Mouse (Mus musculus) thymus, postnatal 10 days (tissue): ENCODE measurements around the gene Zxdc.

Experiments
- DNase-seq, 2 experiments: peaks; one replicate each; pipeline ENCODE4 v3.0.0; 2021; ENCODE audit warnings: low spot score in 2 of 2

The Zxdc gene

DNA sequence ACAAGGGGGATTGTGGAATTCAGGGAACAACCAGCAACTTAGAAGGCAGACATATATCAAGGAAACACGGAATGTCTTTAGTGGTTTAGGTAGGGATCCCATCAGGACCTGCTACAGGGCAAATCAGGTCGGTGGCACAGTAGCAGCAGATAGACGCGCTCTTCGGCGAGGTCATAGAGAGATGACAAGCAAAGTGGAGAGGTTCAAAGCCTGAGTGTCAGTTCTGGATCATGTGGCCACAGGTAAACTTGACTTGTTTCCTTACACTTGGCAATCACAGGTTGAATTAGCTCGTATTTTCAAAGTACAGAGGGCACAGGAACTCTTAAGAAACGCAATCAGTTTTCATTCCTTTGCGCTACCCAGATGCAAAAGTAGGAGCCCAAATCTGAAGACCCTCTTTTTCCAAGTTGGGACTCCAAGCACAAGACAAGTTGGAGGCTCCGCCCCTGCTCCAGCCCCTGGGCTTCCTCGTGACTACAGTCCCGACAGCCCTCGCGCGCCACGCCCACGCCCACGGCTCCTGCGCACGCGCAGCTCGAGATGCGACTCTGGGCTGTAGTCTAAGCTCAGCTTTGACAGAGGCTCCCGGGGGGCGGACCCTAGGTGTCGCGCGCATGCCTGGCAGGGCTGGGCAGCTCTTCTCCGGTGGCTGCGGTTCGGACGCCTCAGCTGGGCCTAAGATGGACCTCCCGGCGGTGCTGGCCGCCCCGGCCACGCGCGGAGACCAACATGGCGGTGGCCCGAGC is at the start of gene Zxdc:
Gene Zxdc (plus strand): TSS at position 517 of the 749 bp plus-strand sequence.
- DNase-seq, result peak; percentile 98

DNA sequence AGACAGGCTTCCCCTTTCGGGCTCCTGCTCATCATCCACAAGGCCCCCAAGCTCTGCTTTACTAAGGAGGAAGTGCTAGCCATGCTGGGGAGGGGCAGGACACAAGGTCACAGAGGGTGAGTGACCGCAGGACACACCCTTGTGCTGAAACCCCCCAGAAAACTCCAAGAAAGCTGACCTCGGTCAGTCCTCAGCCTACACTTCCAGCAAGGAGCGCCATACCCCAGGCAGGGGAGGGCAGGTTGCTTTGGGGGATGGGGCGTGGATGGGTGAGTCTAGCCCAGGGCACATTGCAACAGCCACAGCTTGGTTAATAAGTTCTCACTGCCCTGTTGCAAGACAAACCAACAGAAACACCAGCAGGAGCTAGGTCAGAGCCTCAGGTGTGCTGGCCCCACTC is 48.9 kb upstream of the Zxdc start:
- no peak for DNase-seq

GRCm38 (mm10) chr6:90321811-90322210 is 47.5 kb upstream of the Zxdc start:
- no peak for DNase-seq

DNA sequence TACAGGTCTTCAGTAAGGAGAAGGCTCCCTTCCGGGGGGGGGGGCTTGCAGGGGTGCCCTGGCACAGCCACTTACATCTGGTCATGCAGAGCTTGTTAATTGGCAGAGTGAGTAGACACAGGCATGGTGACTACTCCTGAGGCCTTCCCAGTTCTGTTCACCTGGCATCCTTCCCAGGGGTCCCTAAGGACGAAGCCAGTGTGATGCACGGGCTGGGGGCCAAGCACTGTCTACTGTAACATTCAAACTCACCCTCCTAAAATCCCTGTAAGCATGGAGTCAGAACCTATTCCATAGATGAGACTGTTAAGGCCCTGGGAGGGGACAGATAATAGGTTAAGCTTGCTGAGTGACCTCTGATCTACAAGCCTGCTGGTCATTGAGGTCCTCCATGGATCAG is 45.3 kb upstream of the Zxdc start:
- DNase-seq, result no peak

DNA sequence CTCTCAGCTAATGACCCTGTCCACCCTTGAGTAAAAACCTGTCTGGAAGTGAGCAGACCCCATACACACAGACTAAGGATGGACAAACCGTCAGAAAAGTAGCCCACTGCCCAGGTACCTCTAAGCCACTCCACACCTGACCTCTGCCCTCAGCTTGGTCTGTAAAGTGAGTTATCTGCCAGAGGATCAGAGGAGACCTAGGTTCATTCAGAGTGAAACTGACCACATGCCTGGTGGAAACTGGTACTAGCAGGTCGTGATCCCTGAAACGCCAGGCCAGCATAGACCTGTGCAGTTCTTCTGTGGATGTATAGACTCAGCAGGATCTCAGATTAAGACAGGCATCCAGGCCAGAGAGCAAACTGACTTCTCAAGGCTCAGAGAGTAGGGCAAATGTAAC is 44.8 kb upstream of the Zxdc start:
- DNase-seq, result no peak

GRCm38 (mm10) chr6:90324991-90325390 is 44.3 kb upstream of the Zxdc start, which contains the start of gene Chst13:
Gene Chst13, minus strand, starts transcription at chr6:90325185.
- DNase-seq, result no peak

- no peak for DNase-seq
Observed at GRCm38 (mm10) chr6:90327670-90328069, 41.6 kb upstream of the Zxdc start.

DNA sequence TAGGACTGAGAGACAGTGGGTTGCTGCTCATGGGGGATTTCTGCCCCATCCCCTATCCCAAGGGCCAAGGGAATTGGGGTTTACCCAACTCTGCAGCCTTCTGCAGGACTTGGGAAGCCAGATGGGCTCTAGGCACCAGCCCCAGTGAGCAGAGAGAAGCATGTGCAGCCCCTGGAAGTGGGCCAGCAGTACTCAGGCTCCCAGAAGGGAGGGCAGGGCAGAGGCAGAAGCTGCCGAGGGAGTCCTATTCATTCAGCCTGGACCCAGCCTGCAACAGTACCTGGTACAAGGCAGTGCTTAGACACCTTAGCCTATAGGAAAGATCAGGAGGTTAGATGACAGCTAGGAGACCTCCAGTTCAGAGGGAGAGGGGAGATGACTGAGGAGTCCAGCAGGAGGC is 39.3 kb upstream of the Zxdc start:
- DNase-seq, result no peak

GRCm38 (mm10) chr6:90332561-90333425 is 36.5 kb upstream of the Zxdc start, which contains the start of gene Uroc1:
Gene Uroc1, plus strand, starts transcription at chr6:90333284.
- DNase-seq, result no peak

DNA sequence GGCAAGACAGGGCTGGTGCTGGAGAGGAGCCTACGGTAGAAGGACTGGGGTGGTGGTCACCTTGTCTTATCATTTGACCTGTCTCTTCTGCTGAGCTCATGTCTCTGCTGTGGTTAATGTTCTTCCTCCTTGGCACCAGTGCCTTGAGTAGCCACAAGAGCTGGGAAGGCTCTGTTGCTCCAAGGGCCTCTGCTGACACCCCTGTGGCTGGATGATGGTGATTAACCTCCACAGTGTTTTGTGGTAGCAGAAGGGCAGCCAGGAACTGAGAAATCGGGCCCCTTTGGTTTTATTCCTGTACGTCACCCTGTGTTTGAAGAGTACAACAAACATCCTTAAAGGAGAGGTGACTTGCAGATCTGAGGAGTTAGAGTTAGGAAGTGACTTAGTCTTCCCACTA is 35.0 kb upstream of the Zxdc start:
- no peak for DNase-seq

DNA sequence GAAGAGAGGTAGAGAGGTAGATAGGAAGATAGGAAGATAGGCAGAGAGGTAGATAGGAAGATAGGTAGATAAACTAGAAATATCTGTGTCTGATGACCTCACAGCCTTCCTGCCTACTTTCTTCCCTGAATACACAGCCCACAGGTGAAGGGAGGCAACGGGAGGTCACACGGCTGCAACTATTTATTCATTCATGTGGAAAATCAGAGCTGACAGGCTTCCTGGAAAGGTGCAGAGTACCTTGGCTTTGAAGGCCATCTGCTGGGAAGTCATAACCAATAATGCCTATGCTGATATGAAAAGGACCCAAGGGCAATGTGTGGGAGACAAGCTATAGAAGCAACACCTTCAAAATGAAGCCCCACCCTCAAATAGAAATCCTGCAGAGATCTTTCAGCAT is 26.9 kb upstream of the Zxdc start:
- DNase-seq, result no peak

DNA sequence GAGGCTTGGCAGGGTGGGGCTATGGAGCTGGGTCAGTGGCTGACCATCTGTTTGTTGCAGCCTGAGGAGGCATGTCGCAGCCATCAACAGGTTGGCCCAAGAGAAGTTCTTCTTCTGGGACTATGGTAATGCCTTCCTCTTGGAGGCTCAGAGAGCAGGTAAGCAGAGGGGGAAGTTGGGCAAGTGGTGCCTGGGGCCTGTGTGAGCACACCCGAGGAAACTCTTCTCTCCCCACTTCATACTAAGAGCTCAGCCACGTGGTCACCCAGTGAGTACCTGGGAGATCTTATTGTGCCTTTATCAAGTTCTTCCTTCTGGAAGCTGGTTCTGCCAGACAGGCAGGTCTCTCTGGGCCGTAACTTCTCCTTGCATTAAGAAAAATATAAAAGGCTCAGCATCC is 22.1 kb upstream of the Zxdc start:
- DNase-seq, result no peak

DNA sequence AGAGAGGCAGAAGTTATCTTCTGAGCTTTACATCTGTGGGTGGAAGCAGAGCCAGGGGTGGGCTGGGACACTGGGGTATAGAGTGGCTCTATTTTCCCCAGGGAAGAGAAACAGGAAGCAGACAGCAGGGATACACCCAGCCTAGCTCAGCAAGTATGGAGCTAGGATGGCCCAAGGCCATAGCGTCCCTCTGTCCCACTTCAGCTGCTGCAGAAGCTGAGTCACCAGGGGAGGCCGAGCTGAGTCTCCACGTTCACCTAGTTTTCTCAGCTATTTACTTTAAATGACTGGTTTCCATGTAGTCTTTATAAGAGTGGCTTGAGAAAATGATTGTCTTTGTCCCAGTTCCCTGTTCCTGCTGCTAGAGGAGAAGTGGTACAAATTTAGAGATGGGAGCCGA is 20.8 kb upstream of the Zxdc start:
- DNase-seq, result no peak

GRCm38 (mm10) chr6:90350011-90350410 is 19.3 kb upstream of the Zxdc start:
- DNase-seq, result no peak

- no peak for DNase-seq
Observed at GRCm38 (mm10) chr6:90358142-90358541, 11.2 kb upstream of the Zxdc start.

DNA sequence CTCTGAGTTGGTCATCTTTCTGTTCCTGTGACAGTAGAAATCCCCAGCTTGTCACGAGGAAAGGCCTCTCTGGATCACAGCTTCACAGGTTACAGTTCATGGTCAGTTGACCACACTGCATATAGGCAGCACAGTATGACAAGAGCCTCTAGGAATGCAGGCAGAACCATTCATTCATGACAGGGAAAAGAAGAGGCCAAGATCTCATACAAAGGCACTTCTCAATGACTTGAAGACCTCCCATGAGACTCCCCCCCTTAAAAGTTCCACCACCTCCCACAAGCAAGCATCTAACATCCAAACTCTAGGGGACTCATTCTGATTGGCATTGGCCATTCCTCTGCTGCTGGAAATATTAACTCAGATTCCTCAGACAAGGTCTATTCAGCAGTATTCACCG is 9.8 kb upstream of the Zxdc start:
- no peak for DNase-seq

GRCm38 (mm10) chr6:90360024-90360781 is 9.1 kb upstream of the Zxdc start:
- no peak for DNase-seq

- DNase-seq, result no peak
Observed at GRCm38 (mm10) chr6:90360922-90361614, 8.2 kb upstream of the Zxdc start.

DNA sequence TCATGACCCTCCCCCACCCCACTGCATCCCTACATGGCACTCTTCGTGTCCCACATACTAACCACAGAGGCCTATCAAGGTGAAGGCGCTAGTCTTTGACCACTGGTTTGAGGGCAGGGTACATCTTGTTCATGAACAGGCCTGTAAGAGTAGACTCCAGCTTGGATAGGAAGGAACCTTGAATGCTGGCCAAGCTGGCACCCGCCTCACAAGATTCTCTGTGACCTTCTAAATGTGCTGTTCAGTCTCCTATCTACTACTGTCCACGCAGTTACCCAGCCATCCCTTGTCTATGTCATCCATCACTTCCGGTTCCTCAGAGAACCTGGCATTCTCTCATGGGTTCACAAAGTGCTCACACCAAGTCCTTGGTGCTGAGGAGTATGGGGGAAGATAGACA is 6.0 kb upstream of the Zxdc start:
- no peak for DNase-seq

DNA sequence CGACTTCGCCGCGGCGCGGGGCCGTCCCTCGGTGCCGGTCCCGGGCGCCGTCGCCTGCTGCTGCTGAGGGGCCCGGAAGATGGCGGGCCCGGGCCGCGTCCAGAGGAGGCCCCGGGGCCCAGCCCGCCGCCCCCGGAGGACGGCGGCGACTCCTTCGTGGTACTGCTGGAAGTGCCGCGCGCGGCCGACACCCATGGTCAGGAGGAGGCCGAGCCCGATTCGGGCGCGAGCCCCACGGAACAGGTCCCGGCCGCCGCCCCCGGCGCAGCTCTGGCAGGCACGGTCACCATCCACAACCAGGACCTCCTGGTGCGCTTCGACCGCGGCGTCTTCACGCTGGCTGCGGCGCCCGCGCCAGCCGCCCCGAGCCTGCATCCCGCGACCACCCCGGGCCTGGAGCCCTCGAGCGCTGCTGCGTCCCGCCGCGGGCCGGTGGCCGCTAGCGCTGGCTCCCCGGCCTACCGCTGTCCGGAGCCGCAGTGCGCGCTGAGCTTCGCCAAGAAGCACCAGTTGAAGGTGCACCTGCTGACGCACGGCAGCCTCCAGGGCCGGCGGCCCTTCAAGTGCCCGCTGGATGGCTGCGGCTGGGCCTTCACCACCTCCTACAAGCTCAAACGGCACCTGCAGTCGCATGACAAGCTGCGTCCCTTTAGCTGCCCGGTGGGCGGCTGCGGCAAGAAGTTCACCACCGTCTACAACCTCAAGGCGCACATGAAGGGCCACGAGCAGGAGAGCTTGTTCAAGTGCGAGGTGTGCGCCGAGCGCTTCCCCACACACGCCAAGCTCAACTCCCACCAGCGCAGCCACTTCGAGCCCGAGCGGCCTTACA is 647 bp downstream of the Zxdc start:
- peak; percentile 21 to 27 for DNase-seq

DNA sequence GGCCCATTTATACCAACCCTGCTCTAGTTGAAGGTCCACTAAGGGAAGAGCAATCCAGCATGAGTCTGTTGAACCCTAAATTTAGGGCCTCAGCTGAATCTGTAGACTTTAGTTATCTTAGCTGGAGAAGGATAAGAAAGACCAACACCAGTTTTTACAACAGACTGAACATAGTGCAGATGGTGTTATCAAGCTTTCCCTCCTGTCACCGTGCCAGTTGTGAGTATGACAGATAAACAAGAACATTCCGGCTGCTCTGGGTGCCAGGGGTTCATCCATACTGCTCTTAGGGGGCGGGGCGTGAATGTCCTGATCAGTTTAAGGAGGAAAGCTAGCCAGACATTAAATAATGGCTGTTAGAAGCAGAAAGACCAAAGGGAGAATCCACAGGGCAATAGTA is 5.4 kb downstream of the Zxdc start:
- DNase-seq, result no peak
